ENCODE assay signal across 11 mouse cellular contexts in the genomic region with DNA sequence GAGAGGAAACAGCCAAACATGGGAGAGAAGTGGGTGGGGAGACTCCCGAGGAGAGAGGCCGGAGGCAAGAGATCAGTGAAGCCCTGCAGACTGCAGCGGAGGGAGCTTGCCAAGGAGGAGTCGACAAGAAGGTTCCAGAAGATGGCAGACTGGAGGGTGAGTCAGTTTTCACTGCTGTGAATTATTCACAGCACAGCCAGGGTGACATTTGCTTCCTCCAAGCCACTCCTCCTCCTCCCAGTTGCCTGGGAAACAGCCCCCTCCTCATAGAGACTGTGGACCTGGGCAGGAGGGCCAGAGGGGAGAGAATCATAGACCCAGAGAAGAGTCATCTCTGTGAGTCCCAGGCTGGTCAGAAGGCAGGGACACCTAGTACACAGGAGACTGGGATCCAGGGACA.
A peak's percentile ranks its signal among the peaks of the same experiment; 100 is the strongest.
DNase-seq lines count a peak whose midpoint lies in the region.
"Had no signal": no experiment of that assay in that cellular context is flagged by ENCODE, and none has a peak within 500 bp of the region (broad histone marks: within the 10 kb centered on the region; RNA-seq: fewer than 3 reads in every experiment).

No protein-coding gene starts in this region.

- peak; percentile 37 to 51 for DNase-seq in cerebellum, postnatal 14 days
- no peak for DNase-seq in cerebellum, adult 9-10 months
- peak; percentile 9 to 20 for DNase-seq in layer of hippocampus, adult 18-20 months (ENCODE audit: low spot score in 2 of 2)
- no peak for DNase-seq in layer of hippocampus, postnatal 10 days (ENCODE audit: low spot score in 2 of 2)
- DNase-seq in frontal cortex, adult 2 months (ENCODE audit: extremely low spot score in 1 of 2, low spot score in 1 of 2): peak; percentile 8 to 58
- peak; percentile 12 to 16 for DNase-seq in left cerebral cortex, postnatal 36 days (ENCODE audit: low spot score in 2 of 2)
- DNase-seq in ovary, postnatal 36 days (ENCODE audit: low spot score): no peak
- no peak for DNase-seq in retina, embryonic 14.5 days (ENCODE audit: low spot score)
- DNase-seq: cerebellum, adult 8-10 months; heart, adult 2 months; heart, postnatal 14 days had no signal

- intact Hi-C loops in left cerebral cortex, postnatal 36 days (cut with DNase I): no loop called here

Comparison
In these comparisons a context has a peak if more than half of its experiments do, and no peak if none do; other contexts are left out.
1. DNase-seq: peak in cerebellum, postnatal 14 days (2 of 2), layer of hippocampus, adult 18-20 months (2 of 2), frontal cortex, adult 2 months (2 of 2) and left cerebral cortex, postnatal 36 days (2 of 2); none in cerebellum, adult 9-10 months (single experiment), layer of hippocampus, postnatal 10 days (0 of 2), ovary, postnatal 36 days (single experiment) and retina, embryonic 14.5 days (single experiment).